Mouse (Mus musculus): Measurements from ENCODE around the gene Bpifb9a. TPM values are rescaled to one million over a fixed set of nuclear protein-coding genes. Genes with fewer than 3 reads are reported as not detected.
"Not testable (repeated sequence)": the region's sequence is repeated elsewhere in the genome, so short reads cannot be mapped to it uniquely, and the experiment has no call there.

The Bpifb9a gene
- polyA plus RNA-seq (2014; fragmentation: Nextera tagmentation; extraction: Ambion mirVana): not detected in 2 replicates

DNA sequence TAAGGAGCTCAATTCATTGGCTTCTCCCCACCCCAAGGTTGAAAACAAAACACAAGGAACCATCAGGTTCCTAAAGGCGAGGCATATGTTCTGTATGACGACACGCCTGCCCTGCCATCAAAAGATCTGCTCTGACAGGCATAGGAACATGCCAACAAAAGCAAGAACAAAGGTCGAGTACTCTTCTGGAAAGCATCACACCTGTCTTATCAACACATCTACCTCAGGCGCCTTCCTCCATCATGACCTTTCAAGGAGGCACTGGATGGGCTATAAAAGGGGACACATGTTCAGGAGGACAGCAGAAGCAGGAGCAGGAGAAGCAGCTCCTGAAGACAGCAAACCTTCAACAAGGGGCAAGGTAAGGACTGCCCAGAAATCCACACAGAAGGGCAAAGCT lies at the start of gene Bpifb9a:
TSS of gene Bpifb9a (plus strand) at position 301 of the 400 bp plus-strand sequence.
- WGBS: 73% methylated on average over 5 of the region's 5 CpGs

DNA sequence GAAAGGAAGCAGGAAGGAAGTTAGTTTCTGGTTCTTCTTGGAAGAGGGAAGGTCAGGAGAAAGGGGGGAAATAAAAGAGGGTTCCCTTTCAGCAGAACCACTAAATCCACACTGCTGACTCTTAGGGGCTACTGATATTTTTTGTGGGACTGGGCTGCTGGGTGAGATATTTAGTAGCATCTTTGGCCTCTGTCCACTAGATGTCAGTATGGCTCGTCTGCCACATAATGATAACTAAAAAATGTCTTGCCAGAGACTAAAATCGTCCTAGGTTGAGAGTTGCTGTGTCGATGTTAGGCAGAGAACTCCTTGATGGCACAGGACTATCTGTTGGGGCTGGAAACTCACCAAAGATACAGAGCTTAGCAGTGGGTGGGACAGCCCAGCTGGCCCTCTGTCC lies 48.5 kb upstream of the Bpifb9a start:
- H3K27me3 ChIP-seq (ENCODE audit: insufficient read depth, low read length): no peaks in the 10 kb centered on the region
- peak; percentile 75 for DNase-seq
- H3K27ac ChIP-seq (ENCODE audit: low read depth): no peak overlapping the region
- H3K4me3 ChIP-seq (ENCODE audit: low read depth, low read length): no peak overlapping the region
- H3K4me1 ChIP-seq (ENCODE audit: insufficient read depth): no peaks in the 10 kb centered on the region
- H3K4me2 ChIP-seq: no peak overlapping the region
- no peak for ATAC-seq (ENCODE audit: insufficient read depth)
- WGBS: 6% methylated on average over 3 of the region's 3 CpGs
- no peaks in the 10 kb centered on the region for H3K9me3 ChIP-seq (ENCODE audit: low read depth, low read length)
- no peak overlapping the region for H3K9ac ChIP-seq
- no peaks in the 10 kb centered on the region for H3K36me3 ChIP-seq (ENCODE audit: insufficient read depth)
- peak; percentile 63 for TF ChIP-seq CTCF (IDR thresholded peaks at IDR 0.05; ENCODE audit: low read depth)

More for the DNA sequence above, at the start of gene Bpifb9a:
- ATAC-seq (ENCODE audit: insufficient read depth); H3K27me3 ChIP-seq (ENCODE audit: insufficient read depth, low read length); H3K4me1 ChIP-seq (ENCODE audit: insufficient read depth); H3K9me3 ChIP-seq (ENCODE audit: low read depth, low read length); H3K4me3 ChIP-seq (ENCODE audit: low read depth, low read length); H3K9ac ChIP-seq; H3K4me2 ChIP-seq; H3K27ac ChIP-seq (ENCODE audit: low read depth); H3K36me3 ChIP-seq (ENCODE audit: insufficient read depth); DNase-seq: not testable (repeated sequence)

DNA sequence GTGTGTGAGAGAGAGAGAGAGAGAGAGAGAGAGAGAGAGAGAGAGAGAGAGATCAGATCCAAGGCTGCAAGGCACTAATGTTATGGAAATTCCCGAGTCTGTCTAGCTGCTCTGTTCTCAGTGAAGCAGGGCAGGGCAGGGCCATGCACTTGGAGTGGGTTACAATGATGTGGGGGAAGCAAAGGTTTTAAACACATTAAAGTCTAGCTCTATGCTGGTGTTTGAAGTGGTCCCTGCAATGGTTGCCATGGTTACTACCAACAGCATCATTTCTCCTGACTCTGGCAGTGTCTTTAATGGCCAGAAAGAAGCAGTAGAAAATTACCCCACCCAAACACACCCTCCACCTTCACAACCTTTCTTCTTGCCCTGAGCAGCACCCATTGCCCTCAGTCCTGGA lies 46.5 kb upstream of the Bpifb9a start:
- 28% methylated on average over 1 of the region's 1 CpGs for WGBS
- Histone ChIP-seq H3K27me3 (ENCODE audit: insufficient read depth, low read length) (no peaks in the 10 kb centered on the region), H3K36me3 (ENCODE audit: insufficient read depth) (no peaks in the 10 kb centered on the region), H3K4me3 (ENCODE audit: low read depth, low read length) (no peak overlapping the region), H3K4me1 (ENCODE audit: insufficient read depth) (no peaks in the 10 kb centered on the region), H3K9me3 (ENCODE audit: low read depth, low read length) (no peaks in the 10 kb centered on the region), H3K4me2 (no peak overlapping the region), H3K27ac (ENCODE audit: low read depth) (no peak overlapping the region), H3K9ac (no peak overlapping the region)
- no peak for TF ChIP-seq CTCF (IDR thresholded peaks at IDR 0.05; ENCODE audit: low read depth)
- no peak for ATAC-seq (ENCODE audit: insufficient read depth)
- no peak for DNase-seq

DNA sequence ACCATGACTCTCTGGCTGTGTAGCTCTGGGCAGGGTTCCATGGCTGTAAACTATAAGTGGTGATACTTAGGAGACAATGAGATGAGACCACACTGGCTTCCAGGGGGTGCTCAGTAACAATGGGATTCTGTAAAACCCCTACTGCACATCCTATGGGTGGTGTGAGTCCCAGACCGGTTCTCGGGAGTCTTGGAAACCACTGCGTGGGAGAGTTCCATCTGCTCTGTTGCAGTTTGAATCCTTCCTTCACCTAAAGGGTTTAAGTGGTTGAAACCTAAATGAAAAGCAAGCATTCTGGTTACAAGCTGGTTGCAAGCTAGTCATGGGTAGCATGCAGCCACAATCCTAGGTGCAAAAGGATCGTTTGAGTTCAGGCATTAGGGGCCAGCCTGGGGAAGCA lies 45.8 kb upstream of the Bpifb9a start:
- no peak overlapping the region for H3K27ac ChIP-seq (ENCODE audit: low read depth)
- no peak overlapping the region for H3K4me3 ChIP-seq (ENCODE audit: low read depth, low read length)
- no peak for DNase-seq
- no peak overlapping the region for H3K9ac ChIP-seq
- H3K36me3 ChIP-seq (ENCODE audit: insufficient read depth): no peaks in the 10 kb centered on the region
- no peak overlapping the region for H3K4me2 ChIP-seq
- no peaks in the 10 kb centered on the region for H3K9me3 ChIP-seq (ENCODE audit: low read depth, low read length)
- 84% methylated on average over 4 of the region's 4 CpGs for WGBS
- no peak for ATAC-seq (ENCODE audit: insufficient read depth)
- no peaks in the 10 kb centered on the region for H3K27me3 ChIP-seq (ENCODE audit: insufficient read depth, low read length)
- H3K4me1 ChIP-seq (ENCODE audit: insufficient read depth): no peaks in the 10 kb centered on the region
- TF ChIP-seq CTCF (IDR thresholded peaks at IDR 0.05; ENCODE audit: low read depth): no peak

DNA sequence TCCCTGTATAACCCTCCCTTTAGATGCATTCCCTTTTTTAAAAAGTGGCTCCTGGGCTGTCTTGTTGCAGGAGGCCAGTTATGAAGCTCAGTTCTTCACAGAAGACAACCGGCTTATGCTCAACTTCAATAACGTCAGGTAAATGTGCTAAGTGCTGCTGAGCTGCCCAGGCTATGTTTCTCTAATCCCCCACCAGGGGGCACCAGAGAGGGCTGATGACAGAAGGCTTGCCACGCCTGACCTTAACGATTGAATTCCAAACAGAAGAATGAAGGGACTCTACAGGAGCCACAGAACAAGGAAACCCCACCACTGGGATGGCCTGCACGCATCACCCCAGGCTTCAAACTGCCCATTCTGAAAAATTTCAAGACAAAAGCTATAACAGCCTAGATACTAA lies 42.5 kb upstream of the Bpifb9a start:
- TF ChIP-seq CTCF (IDR thresholded peaks at IDR 0.05; ENCODE audit: low read depth): peak; percentile 84
- Histone ChIP-seq H3K27ac (ENCODE audit: low read depth) (no peak overlapping the region), H3K4me2 (no peak overlapping the region), H3K27me3 (ENCODE audit: insufficient read depth, low read length) (no peaks in the 10 kb centered on the region), H3K4me1 (ENCODE audit: insufficient read depth) (no peaks in the 10 kb centered on the region), H3K36me3 (ENCODE audit: insufficient read depth) (no peaks in the 10 kb centered on the region), H3K9ac (no peak overlapping the region), H3K9me3 (ENCODE audit: low read depth, low read length) (no peaks in the 10 kb centered on the region), H3K4me3 (ENCODE audit: low read depth, low read length) (no peak overlapping the region)
- DNase-seq: peak; percentile 84
- no peak for ATAC-seq (ENCODE audit: insufficient read depth)
- WGBS: 17% methylated on average over 5 of the region's 5 CpGs

DNA sequence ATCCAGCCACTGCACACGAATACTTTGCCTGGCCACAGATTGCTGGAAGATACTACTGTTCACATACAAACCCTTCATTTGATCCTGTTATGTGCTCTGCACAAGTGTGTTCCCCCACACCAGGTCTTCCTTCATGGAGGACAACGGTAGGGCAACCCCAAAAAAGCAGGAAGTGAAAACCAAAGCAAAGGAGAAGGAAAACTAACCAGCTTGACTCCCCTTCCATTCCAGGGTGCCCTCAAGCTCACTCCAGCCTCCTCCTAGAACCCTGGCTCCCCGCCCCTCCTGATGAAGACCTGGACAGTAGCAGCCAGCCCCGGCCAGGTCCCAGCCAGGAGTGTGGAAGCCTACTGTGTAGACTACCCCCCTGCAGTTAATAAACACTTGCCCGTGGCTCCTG lies 37.7 kb upstream of the Bpifb9a start:
- ATAC-seq (ENCODE audit: insufficient read depth) (no peak), DNase-seq (no peak)
- Histone ChIP-seq H3K4me3 (ENCODE audit: low read depth, low read length) (no peak overlapping the region), H3K9me3 (ENCODE audit: low read depth, low read length) (no peaks in the 10 kb centered on the region), H3K27me3 (ENCODE audit: insufficient read depth, low read length) (no peaks in the 10 kb centered on the region), H3K9ac (no peak overlapping the region), H3K27ac (ENCODE audit: low read depth) (no peak overlapping the region), H3K36me3 (ENCODE audit: insufficient read depth) (no peaks in the 10 kb centered on the region), H3K4me2 (no peak overlapping the region), H3K4me1 (ENCODE audit: insufficient read depth) (0 out of 2 replicates have a peak, but pooled peaks cover 10% of the 10 kb centered on the region)
- no peak for TF ChIP-seq CTCF (IDR thresholded peaks at IDR 0.05; ENCODE audit: low read depth)
- WGBS: 61% methylated on average over 5 of the region's 5 CpGs

DNA sequence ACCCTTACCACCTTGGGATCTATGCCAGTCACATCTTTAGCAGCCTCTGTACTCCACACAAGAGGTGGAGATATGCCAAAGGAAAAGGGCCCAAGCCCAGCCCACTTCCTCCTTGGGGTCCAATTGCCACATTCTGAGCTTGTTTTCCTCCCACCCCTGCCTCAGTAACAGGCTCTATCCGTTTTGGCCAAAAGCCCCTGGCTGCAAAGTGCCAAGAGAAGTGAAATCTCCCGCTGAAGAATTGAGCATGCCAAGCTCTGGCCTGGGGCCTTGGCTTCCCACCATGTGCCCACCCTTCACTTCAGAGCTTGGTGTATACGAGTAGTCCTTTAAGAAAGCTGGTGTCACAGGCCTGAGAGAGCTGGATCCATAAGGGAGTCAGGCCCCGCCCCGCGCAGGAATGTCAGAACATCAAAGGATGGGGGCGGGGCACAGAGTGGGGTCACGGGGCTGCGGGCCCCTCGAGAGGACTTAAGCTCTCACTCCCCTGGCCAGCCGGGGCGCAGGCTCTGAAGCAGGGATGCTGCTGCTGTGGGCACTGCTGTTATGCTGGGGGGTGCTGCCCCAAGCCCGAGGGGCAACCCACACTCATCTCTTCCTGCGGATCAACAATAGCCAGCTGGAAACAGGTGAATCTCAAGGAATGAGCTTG lies 34.3 kb upstream of the Bpifb9a start, which contains the start of gene Bpifb5:
TSS of gene Bpifb5 (plus strand) at position 478 of the 652 bp plus-strand sequence.
- Histone ChIP-seq H3K9ac (no peak within 1 kb of the TSS), H3K36me3 (ENCODE audit: insufficient read depth) (no peaks in the 10 kb centered on the region), H3K27ac (ENCODE audit: low read depth) (peak within 1 kb of the TSS; percentile 54; the same call in 1 of the 2 replicates), H3K4me1 (ENCODE audit: insufficient read depth) (0 out of 2 replicates have a peak, but pooled peaks cover 10% of the 10 kb centered on the region), H3K27me3 (ENCODE audit: insufficient read depth, low read length) (no peaks in the 10 kb centered on the region), H3K9me3 (ENCODE audit: low read depth, low read length) (no peaks in the 10 kb centered on the region), H3K4me3 (ENCODE audit: low read depth, low read length) (no peak within 1 kb of the TSS), H3K4me2 (peak within 1 kb of the TSS; percentile 41)
- DNase-seq (peak; percentile 73), ATAC-seq (ENCODE audit: insufficient read depth) (peak; percentile 73)
- TF ChIP-seq CTCF (IDR thresholded peaks at IDR 0.05; ENCODE audit: low read depth): no peak
- WGBS: 1% methylated on average over 14 of the region's 14 CpGs

Data from lung, embryonic 14.5 days (tissue).